Mouse (Mus musculus): ENCODE results near the gene Gm3194. TPM values are rescaled to one million over a fixed set of nuclear protein-coding genes. Genes with fewer than 3 reads are reported as not detected.
"Not testable (repeated sequence)": the region's sequence is repeated elsewhere in the genome, so short reads cannot be mapped to it uniquely, and the experiment has no call there.

Gene Gm3194
- 0.64 and 0.99 TPM in 2 replicates for polyA plus RNA-seq (2016; fragmentation: Nextera tagmentation; extraction: Ambion mirVana)

DNA sequence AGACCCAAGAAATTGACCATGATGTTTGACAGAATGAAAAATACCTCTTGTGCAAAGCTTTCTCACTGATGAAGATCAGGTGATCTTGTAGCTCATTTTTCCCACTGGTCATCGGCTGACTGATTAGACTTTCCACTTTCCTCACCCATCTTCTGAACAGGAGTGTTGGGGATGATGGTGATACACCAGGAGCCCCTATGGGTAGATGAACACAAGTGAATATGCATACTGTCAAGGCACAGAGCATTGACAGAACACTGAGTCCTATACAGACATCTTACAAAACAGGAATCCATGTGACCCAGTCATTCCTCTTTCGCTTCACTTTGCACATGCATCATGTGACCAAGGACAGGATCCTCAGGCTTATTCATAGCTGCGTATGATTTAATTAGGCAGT lies at the start of gene Gm3194:
Gm3194 (minus strand) TSS at position 101 of the 400 bp plus-strand sequence.
- H3K36me3 ChIP-seq; ATAC-seq (ENCODE audit: insufficient number of reproducible peaks, insufficient read depth, low FRiP score, low TSS enrichment): not testable (repeated sequence)

DNA sequence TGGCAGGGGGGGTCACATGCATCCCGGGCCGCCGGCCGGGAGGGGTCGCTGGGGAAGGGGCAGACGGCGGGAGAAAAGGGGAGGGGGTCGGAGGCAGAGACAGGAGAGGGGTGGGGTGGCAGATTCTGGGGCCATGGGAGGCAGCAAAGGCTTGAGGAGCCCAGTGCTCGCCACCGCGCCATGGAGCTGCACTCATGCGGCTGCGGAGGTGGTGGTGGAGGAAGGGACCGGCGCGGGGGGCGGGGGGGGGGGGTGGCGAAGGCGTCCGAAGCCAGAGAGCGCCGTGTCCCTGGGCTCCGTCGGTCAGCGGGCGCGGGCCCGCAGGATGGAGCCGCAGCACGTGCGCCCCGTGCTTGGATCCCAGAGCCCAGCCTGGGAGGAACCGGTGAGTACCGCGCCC lies 46.1 kb upstream of the Gm3194 start, which contains the start of gene Gm3488:
Gm3488 (plus strand) TSS at position 301 of the 400 bp plus-strand sequence.
- not testable (repeated sequence) for H3K27me3 ChIP-seq; ATAC-seq (ENCODE audit: insufficient number of reproducible peaks, insufficient read depth, low FRiP score, low TSS enrichment); H3K9me3 ChIP-seq; H3K27ac ChIP-seq; H3K4me2 ChIP-seq (replicated peaks); H3K36me3 ChIP-seq; H3K4me1 ChIP-seq; H3K4me3 ChIP-seq; H3K9ac ChIP-seq
- whole genome bisulfite sequencing: no CpG with 5 or more reads among the region's 35 CpGs

More for the DNA sequence above, at the start of gene Gm3194:
- H3K4me2 ChIP-seq (replicated peaks); H3K4me3 ChIP-seq; H3K9me3 ChIP-seq; H3K27me3 ChIP-seq; H3K4me1 ChIP-seq; H3K27ac ChIP-seq; H3K9ac ChIP-seq: not testable (repeated sequence)
- WGBS: no CpG with 5 or more reads among the region's 3 CpGs

- H3K4me3 ChIP-seq; H3K9ac ChIP-seq; H3K4me2 ChIP-seq (replicated peaks); H3K36me3 ChIP-seq; H3K9me3 ChIP-seq; ATAC-seq (ENCODE audit: insufficient number of reproducible peaks, insufficient read depth, low FRiP score, low TSS enrichment); H3K4me1 ChIP-seq; H3K27me3 ChIP-seq; H3K27ac ChIP-seq: not testable (repeated sequence)
- 80% methylated on average over 4 of the region's 5 CpGs for WGBS
Observed at GRCm38 (mm10) chr14:5483907-5484306, 28.6 kb upstream of the Gm3194 start, which contains the start of gene Gm3187. Gene Gm3187, plus strand, starts transcription at chr14:5484207.

DNA sequence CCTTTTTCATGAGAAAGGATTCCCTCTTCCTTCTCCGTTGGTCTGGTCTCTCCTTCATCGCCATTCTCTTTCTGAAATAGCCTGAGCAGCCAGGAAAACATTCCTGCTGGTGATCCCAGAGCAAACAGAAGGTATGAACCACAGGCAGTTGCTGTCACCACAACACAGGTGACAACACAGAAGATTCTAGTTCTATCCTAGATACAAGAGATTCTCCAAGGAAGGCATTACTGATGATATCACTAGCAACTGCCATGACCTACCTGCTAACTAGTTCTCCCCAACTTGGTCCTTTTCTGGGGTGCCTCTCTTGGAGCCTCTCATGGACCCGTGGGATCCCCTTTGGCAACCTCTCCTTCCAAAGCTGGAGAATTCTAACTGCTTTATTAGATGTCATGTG lies 22.5 kb upstream of the Gm3194 start, which contains the start of gene Gm8246:
Gm8246 (minus strand) TSS at position 101 of the 400 bp plus-strand sequence.
- not testable (repeated sequence) for H3K4me1 ChIP-seq; H3K27me3 ChIP-seq; H3K4me3 ChIP-seq; H3K9me3 ChIP-seq; H3K9ac ChIP-seq; H3K36me3 ChIP-seq; H3K4me2 ChIP-seq (replicated peaks); H3K27ac ChIP-seq; ATAC-seq (ENCODE audit: insufficient number of reproducible peaks, insufficient read depth, low FRiP score, low TSS enrichment)
- WGBS: no CpG with 5 or more reads among the region's 3 CpGs

GRCm38 (mm10) chr14:5460469-5460868 lies 5.2 kb upstream of the Gm3194 start:
- no CpG with 5 or more reads among the region's 19 CpGs for WGBS
- ATAC-seq (ENCODE audit: insufficient number of reproducible peaks, insufficient read depth, low FRiP score, low TSS enrichment); H3K36me3 ChIP-seq; H3K9me3 ChIP-seq; H3K27me3 ChIP-seq; H3K27ac ChIP-seq; H3K9ac ChIP-seq; H3K4me2 ChIP-seq (replicated peaks); H3K4me1 ChIP-seq; H3K4me3 ChIP-seq: not testable (repeated sequence)

DNA sequence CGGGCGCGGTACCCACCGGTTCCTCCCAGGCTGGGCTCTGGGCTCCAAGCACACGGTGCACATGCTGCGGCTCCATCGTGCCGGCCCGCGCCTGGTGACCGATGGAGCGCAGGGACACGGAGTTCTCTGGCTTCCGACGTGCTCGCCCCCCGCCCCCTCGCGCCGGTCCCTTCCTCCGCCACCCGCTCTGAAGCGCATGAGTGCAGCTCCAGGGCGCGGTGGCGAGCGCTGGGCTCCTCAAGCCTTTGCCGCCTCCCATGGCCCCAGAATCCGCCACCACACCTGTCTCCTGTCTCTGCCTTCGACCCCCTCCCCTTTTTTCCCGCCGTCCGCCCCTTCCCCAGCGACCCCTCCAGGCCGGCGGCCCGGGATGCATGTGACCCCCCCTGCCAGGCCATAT lies 66.3 kb downstream of the Gm3194 start, which contains the start of gene Gm3500:
Gm3500 (minus strand) TSS at position 101 of the 400 bp plus-strand sequence.
- no CpG with 5 or more reads among the region's 37 CpGs for WGBS
- not testable (repeated sequence) for H3K27me3 ChIP-seq; ATAC-seq (ENCODE audit: insufficient number of reproducible peaks, insufficient read depth, low FRiP score, low TSS enrichment); H3K9ac ChIP-seq; H3K4me2 ChIP-seq (replicated peaks); H3K4me1 ChIP-seq; H3K9me3 ChIP-seq; H3K4me3 ChIP-seq; H3K36me3 ChIP-seq; H3K27ac ChIP-seq

Other genes with a start within 250 kb of the Gm3194 start
- gene Gm3526, start 194.9 kb downstream of the Gm3194 start, polyA plus RNA-seq (2016; fragmentation: Nextera tagmentation; extraction: Ambion mirVana): not detected in 2 replicates
- gene Gm3542, start 120.5 kb downstream of the Gm3194 start, polyA plus RNA-seq (2016; fragmentation: Nextera tagmentation; extraction: Ambion mirVana): not detected in 2 replicates
- gene Gm3500, start 66.4 kb downstream of the Gm3194 start, polyA plus RNA-seq (2016; fragmentation: Nextera tagmentation; extraction: Ambion mirVana): 0.59 TPM in 1 of 2 replicates, not detected in the other
- gene Gm8246, start 22.4 kb upstream of the Gm3194 start, polyA plus RNA-seq (2016; fragmentation: Nextera tagmentation; extraction: Ambion mirVana): not detected in 2 replicates
- gene Gm3187, start 28.7 kb upstream of the Gm3194 start, polyA plus RNA-seq (2016; fragmentation: Nextera tagmentation; extraction: Ambion mirVana): not detected in 2 replicates
- 1.1 and 1.9 TPM in 2 replicates for gene Gm3488, start 46.2 kb upstream of the Gm3194 start, polyA plus RNA-seq (2016; fragmentation: Nextera tagmentation; extraction: Ambion mirVana)
- not detected in 2 replicates for gene Gm3532, start 83.0 kb upstream of the Gm3194 start, polyA plus RNA-seq (2016; fragmentation: Nextera tagmentation; extraction: Ambion mirVana)
- not detected in 2 replicates for gene Gm8265, start 177.6 kb upstream of the Gm3194 start, polyA plus RNA-seq (2016; fragmentation: Nextera tagmentation; extraction: Ambion mirVana)
- not detected in 2 replicates for gene Gm9603, start 232.0 kb upstream of the Gm3194 start, polyA plus RNA-seq (2016; fragmentation: Nextera tagmentation; extraction: Ambion mirVana)